Mouse (Mus musculus): ENCODE measurements around the gene Serhl. TPM values are rescaled to one million over a fixed set of nuclear protein-coding genes. Genes with fewer than 3 reads are reported as not detected.

Serhl gene
- total RNA-seq (2023; ENCODE audit: inconsistent age), result 19.6 to 23.0 TPM (median 20.3 TPM) in 4 replicates

DNA sequence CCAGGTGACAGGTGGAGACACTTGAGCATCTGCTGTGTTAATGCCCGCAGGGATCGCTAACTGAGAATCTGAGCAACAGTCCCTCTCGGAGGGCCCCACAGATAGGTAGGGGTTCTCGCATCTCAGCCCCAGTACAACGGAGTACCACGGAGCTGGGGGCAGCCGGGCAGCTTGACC is at the start of gene Serhl:
Serhl (plus strand) TSS at position 78 of the 177 bp plus-strand sequence.

DNA sequence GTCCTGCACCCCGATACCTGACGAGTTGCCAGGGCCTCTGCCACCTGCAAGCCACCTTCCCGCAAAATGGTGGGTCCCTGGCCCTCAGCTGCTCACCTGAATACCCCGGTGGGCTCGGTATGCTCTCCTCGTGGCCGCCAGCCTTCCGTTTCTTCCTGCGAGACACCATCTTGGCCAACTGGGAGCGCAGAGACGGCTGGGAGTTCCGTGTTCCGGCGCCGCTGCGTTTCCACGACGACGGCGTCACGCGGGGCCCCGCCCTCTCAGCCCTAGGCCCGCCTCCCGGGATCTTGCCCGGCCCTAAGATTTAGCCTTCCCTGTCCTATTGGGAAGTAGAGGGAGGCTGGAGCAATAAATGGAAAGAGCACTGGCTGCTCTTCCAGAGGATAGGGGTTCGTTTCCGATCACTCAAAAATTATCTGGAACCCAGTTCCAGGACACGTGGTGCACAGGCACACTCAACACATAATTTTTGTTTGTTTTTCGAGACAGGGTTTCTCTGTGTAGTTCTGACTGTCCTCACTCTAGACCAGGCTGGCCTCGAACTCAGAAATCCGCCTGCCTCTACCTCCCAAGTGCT is 33.4 kb downstream of the Serhl start, which contains the start of gene Rrp7a:
Rrp7a (minus strand) TSS at position 236 of the 580 bp plus-strand sequence.

GRCm38 (mm10) chr15:83149196-83150072 is 60.1 kb downstream of the Serhl start, which contains the start of gene Poldip3:
TSS of gene Poldip3 (minus strand) at chr15:83149384.

Other genes with a start within 250 kb of the Serhl start
- gene Tcf20, start 101.6 kb upstream of the Serhl start, total RNA-seq (2023; ENCODE audit: inconsistent age), result 114 to 123 TPM (median 118 TPM) in 4 replicates
- gene Nfam1, start 56.2 kb upstream of the Serhl start, total RNA-seq (2023; ENCODE audit: inconsistent age), result 35.5 to 40.4 TPM (median 38.0 TPM) in 4 replicates
- gene Rrp7a, start 33.3 kb downstream of the Serhl start, total RNA-seq (2023; ENCODE audit: inconsistent age), result 83.6 to 101 TPM (median 93.1 TPM) in 4 replicates
- 176 to 186 TPM (median 180 TPM) in 4 replicates for gene Poldip3, start 59.9 kb downstream of the Serhl start, total RNA-seq (2023; ENCODE audit: inconsistent age)
- 75.2 to 89.8 TPM (median 83.5 TPM) in 4 replicates for gene Cyb5r3, start 83.1 kb downstream of the Serhl start, total RNA-seq (2023; ENCODE audit: inconsistent age)
- not detected in 4 replicates for gene A4galt, start 162.3 kb downstream of the Serhl start, total RNA-seq (2023; ENCODE audit: inconsistent age)

Measured in B cell, adult (primary cell).